Comparison of ENCODE assay signal across 23 mouse cellular contexts in the genomic region with DNA sequence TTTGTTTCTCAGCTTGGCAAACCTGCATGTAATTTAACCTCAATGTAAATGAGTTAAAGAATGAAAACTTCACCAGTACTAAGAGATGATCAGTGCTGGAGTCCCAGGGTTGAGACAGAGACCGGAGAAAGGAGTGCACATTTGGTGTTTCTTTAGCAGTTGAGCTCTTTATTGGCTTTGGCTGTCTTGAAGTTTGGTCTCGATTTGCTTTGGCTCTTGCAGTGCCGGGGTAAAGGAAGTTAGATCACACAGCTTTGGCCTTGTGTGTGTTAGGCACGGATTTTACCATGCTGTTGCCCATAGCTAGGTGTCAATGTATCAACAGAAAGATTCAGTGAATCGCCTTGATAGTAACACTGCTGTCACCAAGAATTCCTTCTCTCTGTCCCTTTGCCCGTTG. TPM values are rescaled to one million over a fixed set of nuclear protein-coding genes. Genes with fewer than 3 reads are reported as not detected.
DNase-seq lines count a peak whose midpoint lies in the region; TF ChIP-seq lines count a peak whose summit lies in the region.
"Had no signal": no experiment of that assay in that cellular context is flagged by ENCODE, and none has a peak within 500 bp of the region (broad histone marks: within the 10 kb centered on the region; RNA-seq: fewer than 3 reads in every experiment).

No protein-coding gene starts in this region.

- TF ChIP-seq CTCF in spleen, adult 2 months (IDR thresholded peaks at IDR 0.05; ENCODE audit: extremely low read depth, insufficient read depth, insufficient read length, insufficient replicate concordance) = no peak

- no peaks in the 10 kb centered on the region; the same call in 1 of the 2 replicates for H3K4me1 ChIP-seq in spleen, adult 2 months (ENCODE audit: control insufficient read depth, insufficient read depth, insufficient read length)
- H3K4me1 ChIP-seq: embryonic facial prominence, embryonic 13.5 days; embryonic facial prominence, embryonic 15.5 days; forebrain, embryonic 12.5 days had no signal

- H3K27me3 ChIP-seq in spleen, adult 2 months (ENCODE audit: control insufficient read depth, insufficient read depth, low read length) = no peaks in the 10 kb centered on the region
- H3K27me3 ChIP-seq: CH12.LX; embryonic facial prominence, embryonic 13.5 days; embryonic facial prominence, embryonic 15.5 days; forebrain, embryonic 12.5 days; Patski had no signal

- H3K4me3 ChIP-seq in spleen, adult 2 months (ENCODE audit: extremely low read depth, insufficient read depth, insufficient read length) = no peak overlapping the region
- H3K4me3 ChIP-seq: embryonic facial prominence, embryonic 13.5 days; embryonic facial prominence, embryonic 15.5 days; erythroblast, embryonic 14.5 days; forebrain, embryonic 10.5 days; forebrain, embryonic 12.5 days had no signal

- peak overlapping the region; percentile 12; the same call in 1 of the 2 replicates for H3K27ac ChIP-seq in spleen, adult 2 months (ENCODE audit: insufficient read depth, low read length)
- H3K27ac ChIP-seq: embryonic facial prominence, embryonic 13.5 days; embryonic facial prominence, embryonic 15.5 days; forebrain, embryonic 10.5 days; forebrain, embryonic 12.5 days had no signal

- intact Hi-C loops in heart, postnatal 36 days (cut with DNase I) = no loop called here

- DNase-seq in heart, adult 11 months = peak; percentile 59
- DNase-seq in heart, postnatal 36 days = no peak
- no peak for DNase-seq in spleen, adult 2 months (ENCODE audit: low read depth in 1 of 2, low spot score in 2 of 2)
- DNase-seq in spleen, postnatal 36 days (ENCODE audit: low spot score in 2 of 2) = no peak
- no peak for DNase-seq in testis, postnatal 14 days (ENCODE audit: low spot score)
- DNase-seq: adrenal gland, adult 2 months; adrenal gland, postnatal 10 days; adrenal gland, postnatal 25 days; B cell, adult 2 months; cerebellum, adult 11 months; cerebellum, adult 18-20 months; cerebellum, adult 8-10 months; cerebellum, adult 9-11 months; cerebellum, postnatal 14 days; cerebellum, postnatal 36 days; embryo, embryonic 11 days had no signal

- 84% methylated on average over 6 of the region's 6 CpGs for WGBS in spleen, adult 2 months

- TF ChIP-seq POLR2A in spleen, adult 2 months (IDR thresholded peaks at IDR 0.05; ENCODE audit: low read depth, low read length) = no peak

- peaks cover 11% of the 10 kb centered on the region for H3K36me3 ChIP-seq in spleen, adult 2 months (ENCODE audit: control insufficient read depth, insufficient read depth, low read length)
- H3K36me3 ChIP-seq: embryonic facial prominence, embryonic 15.5 days had no signal

RNA-seq across cellular contexts. Expression of a gene that starts 44.1 kb away (rescaled TPM):
- total RNA-seq in heart, postnatal 36 days (2021) = 1 to 10 TPM; 6.5 to 6.9 TPM
- 9.6 and 10.2 TPM in 2 replicates for polyA plus RNA-seq in spleen, adult 2 months (2012; rRNA removed)
